Mouse (Mus musculus) left cerebral cortex, postnatal 25 days (tissue): ENCODE results near the gene Mad1l1. TPM values are rescaled to one million over a fixed set of nuclear protein-coding genes. Genes with fewer than 3 reads are reported as not detected.

ENCODE experiments used
- DNase-seq, 2 experiments: peaks; one replicate each; pipeline ENCODE4 v3.0.0; 2022; ENCODE audit warnings: low spot score in 2 of 2, mixed read lengths in 1 of 2
- intact Hi-C: fragments of 180-260 bp; cut with DNase I; formaldehyde crosslinking; loops from one replicate; pipeline ENCODE4 v1.15.1; 2025
- total RNA-seq, 2 experiments: library from RNA; stranded (reverse); gene quantifications; 2 replicates each; pipeline ENCODE4 v1.2.3; 2021

The Mad1l1 gene
- total RNA-seq, 2 experiments from 2014 or later = 15.1 to 19.0 TPM

DNA sequence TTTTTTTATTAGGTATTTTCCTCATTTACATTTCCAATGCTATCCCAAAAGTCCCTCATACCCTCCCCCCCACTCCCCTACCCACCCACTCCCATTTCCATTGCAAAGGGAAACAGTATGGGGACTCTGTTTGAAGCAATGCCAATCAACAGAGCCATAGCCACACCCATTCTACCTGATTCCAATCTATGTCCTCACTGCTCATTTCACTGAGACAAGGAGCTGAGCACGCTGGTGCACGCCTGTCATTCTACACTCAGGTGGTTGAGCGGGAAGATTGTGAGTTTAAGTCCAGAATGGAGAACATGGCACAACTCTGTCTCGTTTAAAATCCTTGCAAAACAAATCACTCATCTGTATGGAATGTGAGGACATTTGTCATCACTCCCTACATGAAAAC, 11.2 kb upstream of the Mad1l1 start:
- DNase-seq = no peak
- intact Hi-C loops = loop anchor here (5.0 kb wide), 1 partner anchor 85 kb away; the partner anchor contains the start of gene Eif3b

DNA sequence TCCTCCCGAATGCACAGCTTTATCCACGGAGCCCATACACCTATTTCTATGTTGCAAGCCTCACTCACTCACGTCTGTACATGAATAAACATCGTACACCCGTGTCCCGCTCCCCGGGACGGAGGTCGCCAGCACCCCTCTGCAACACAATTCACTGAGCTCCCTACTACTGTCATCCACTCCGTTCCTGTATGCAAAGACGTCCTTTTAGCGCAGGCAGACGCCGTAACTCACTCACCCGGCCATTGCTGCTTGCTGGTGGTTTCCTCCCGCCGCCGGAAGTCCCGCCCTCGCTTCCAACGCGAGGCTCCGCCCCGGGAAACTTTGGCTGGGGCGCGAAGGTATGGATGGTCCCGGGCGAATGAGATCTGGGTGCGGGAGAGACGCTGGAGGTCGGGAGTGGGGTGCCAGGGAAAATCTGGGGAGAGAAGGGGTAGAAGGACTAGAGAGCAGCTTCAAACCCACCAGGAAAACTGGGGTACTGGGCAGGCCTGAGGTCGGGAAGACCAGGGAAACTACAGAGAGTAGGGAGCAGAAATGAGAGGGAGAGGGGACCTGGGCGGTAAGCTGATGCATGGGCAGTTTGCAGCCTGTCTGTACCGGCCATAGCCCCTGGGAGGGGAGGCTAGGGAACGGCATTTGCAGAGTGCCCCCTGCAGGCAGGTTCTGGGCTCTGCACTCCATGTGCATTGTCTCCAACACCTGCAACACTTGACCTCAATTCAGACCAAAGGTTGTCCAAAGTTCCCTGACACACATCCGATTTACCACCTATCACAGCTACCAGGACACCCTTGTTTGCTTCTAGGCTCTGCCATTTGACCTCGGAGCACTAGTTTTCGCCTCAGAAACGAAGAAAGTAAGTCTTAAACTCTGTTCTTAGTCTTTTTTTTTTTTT, 10.5 kb upstream of the Mad1l1 start, which contains the start of gene Mrm2:
Gene Mrm2, minus strand, starts transcription at position 284 of the 898 bp plus-strand sequence.
- intact Hi-C loops = loop anchor here (5.0 kb wide), 1 partner anchor 85 kb away; the partner anchor contains the start of gene Eif3b
- peak; percentile 71 to 72 for DNase-seq

DNA sequence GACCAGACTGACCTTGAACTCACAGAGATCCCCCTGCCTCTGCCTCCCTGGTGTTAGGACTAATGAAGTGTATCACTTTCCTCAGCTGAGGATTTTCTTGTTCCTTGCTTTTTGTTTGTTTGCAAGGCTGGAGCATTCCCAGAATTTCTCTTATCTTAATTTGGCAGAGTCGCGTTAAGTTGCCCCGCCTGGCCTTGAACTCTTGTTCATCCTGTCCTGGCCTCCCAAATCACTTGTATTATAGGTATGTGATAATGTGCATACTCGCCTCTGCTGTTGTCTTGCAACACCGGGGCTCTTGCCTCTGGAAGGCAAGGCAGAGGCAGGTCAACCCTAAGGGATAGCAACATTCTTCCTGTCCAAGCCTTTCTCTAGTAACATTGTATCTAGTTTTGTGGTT, 2.7 kb upstream of the Mad1l1 start:
- intact Hi-C loops = no loop called here

DNA sequence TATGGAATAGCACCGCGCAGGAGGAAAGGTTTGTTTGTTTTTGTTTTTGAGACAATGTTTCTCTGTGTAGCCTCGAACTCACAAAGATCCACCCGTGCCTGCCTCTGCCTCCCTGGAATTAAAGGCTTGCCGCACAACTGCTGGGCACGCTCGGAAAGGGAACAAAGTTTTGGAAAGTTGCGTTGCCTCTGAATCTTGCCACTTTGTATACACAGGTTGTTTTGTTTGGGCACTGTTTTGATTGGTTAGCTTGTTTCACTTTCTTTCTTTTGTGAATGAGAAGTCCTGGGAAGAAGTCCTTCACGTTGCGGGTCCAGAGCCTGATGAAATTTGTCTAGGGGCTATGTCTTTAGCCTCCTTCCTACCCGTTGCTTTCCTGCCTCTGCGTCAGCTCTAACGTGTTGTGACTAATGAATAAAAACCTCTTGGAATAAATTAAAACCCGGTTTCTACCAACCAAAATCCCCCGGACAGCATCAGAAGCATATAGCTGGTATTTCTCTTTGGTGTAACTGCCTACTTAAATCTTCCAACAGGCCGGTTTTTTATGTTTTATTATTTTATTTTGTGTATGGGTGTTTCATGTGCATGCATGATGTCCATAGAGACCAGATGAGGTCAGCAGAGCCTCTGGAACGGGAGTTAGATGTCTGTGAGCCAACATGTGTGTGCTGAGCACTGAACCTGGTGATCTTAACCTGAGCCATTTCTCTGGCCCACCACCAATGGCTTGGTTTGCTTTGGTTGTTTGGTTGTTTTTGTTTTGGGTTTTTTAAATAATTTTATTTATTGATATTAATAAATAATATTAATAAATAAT, 614 bp upstream of the Mad1l1 start:
- intact Hi-C loops = no loop called here

More for the DNA sequence above, 2.7 kb upstream of the Mad1l1 start:
- no peak for DNase-seq

DNA sequence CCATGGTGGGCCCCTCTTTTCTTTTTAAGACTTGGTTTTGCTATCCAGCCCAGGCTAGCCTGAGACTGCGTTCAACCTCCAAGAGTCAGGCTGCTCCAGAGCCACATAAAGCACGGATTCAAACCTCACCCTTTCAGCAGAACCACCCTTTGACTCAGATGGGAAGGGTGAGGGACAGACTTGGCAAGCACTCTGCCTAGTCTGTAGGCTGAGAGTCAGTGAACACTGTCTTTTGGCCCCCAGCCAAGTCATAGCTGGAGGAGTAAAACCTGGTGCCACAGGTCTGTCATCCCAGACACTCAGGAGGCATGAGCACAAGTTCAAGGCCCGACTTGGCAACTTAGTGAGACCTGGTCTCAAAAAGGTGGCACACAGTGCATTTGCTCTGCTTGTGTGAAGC, 4.6 kb downstream of the Mad1l1 start:
- intact Hi-C loops = no loop called here

More for the DNA sequence above, 614 bp upstream of the Mad1l1 start:
- DNase-seq = no peak

DNA sequence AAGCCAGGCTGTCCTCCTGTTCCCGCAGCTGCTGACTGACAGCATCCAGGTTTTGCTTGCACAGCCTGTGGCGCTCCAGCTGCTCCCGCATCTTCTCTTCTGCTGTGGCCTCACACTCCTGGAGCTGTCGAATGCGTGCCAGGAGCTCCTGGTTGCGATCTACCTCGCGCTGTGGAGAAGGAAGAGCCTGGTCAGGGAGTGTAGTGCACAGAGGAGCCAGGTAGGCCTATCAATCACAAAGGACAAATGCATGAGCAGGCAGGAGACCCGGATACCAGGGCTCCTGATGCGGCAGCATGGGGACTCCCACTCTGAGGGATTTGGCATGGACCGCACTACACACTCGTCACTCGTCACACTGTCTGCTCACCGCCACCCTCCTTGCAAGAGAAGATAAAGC, 13.8 kb downstream of the Mad1l1 start:
- DNase-seq = no peak
- intact Hi-C loops = no loop called here

More for the DNA sequence above, 4.6 kb downstream of the Mad1l1 start:
- no peak for DNase-seq

DNA sequence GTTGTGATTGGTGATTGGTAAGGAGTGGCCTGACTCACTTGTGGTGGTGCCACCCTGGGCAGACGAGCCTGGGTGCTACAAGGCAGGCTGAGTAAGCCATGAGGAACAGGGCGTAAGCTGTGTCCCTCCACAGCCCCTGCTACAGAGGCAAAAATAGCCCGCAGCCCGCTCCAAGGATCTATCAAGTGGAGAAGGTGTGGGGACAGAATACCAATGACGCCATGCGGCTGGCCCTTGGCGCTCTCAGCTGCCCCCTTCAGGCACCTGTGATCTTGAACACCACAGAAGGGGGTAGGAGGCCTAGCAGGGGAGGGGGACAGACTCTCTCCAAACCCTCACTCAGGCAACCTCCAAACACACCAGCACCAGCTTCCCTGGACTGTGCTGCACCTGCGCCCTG, 15.3 kb downstream of the Mad1l1 start:
- DNase-seq = peak in 1 of 2 experiments; percentile 27

DNA sequence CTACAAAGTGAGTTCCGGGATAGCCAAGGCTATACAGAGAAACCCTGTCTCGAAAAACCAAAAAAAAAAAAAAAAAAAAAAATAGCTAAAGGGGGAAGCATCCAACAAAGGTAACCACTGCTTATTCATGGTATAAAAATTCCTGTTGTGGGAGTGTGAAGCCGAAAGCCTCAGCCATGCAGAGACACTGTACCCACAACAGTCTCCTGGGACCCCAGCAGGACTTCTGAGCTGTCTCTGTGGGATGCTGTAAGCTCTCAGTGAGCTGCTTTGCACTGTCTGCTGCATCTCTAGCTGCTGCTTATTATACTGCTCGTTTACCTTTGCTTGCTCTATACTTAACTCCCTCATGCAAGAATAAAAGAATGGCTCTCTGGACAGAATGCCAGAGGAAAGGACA, 23.1 kb downstream of the Mad1l1 start:
- intact Hi-C loops = no loop called here
- DNase-seq = no peak

More for the DNA sequence above, 15.3 kb downstream of the Mad1l1 start:
- intact Hi-C loops = no loop called here

DNA sequence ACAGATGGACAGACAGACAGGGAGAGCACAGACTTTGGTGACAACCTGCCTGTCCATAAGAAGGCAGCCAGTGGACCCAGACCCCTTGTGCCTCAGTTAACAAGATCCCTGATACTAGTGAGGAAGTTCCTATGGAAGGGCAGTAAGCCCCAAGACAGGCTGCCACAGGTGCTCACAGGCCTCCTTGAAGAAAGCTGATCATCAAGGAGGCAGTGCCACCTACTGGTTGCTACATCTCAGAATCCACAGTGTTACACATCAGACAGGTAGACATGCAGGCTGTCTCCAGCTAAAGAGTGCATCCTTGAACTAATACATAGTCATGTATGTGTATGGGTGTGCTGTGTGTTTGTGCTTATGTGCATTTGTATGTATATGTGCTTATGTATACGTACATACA, 29.2 kb downstream of the Mad1l1 start:
- peak; percentile 70 to 79 for DNase-seq
- intact Hi-C loops = loop anchor here (1.0 to 5.0 kb wide), 2 partner anchors 95 to 454 kb away; no protein-coding TSS in a partner anchor

DNA sequence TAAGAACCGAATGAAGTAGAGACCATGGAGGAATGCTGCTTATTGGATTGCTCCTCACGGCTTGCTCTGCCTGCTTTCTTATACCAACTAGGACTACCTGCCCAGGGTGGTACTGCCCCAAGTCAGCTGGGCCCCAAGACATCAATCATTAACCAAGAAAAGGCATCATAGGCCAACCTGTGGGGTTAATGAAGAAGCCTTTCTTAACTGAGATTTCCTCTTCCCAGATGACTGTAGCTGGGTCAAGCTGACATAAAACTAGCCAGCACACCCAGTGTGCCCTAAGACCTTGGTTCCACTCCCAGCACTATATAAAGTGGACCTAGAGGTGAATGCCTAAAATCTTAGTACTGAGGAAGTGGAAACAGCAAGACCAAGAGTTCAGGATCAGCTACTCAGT, 32.2 kb downstream of the Mad1l1 start:
- intact Hi-C loops = loop anchor here (5.0 kb wide), 1 partner anchor 382 kb away; the partner anchor contains the start of gene Elfn1

DNA sequence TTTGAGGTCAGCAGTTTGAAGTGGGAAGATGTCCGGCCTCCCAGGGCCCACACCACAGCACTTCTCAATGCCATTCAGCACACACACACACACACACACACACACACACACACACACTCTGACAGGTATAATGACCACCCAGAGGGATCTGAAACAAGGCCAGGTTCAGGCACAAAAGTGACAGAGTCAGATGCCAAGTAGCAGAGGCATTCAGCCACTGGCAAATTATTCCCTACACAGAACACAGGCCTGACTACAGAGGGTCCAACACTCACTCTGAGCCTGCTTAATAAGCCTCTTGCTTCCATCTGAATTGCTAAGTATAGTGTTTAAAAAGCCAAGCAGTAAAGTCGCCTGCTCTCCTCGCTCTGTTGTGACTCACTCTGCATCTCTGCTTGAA, 33.1 kb downstream of the Mad1l1 start:
- no peak for DNase-seq
- intact Hi-C loops = loop anchor here (5.0 kb wide), 1 partner anchor 381 kb away; the partner anchor contains the start of gene Elfn1

More for the DNA sequence above, 32.2 kb downstream of the Mad1l1 start:
- no peak for DNase-seq

DNA sequence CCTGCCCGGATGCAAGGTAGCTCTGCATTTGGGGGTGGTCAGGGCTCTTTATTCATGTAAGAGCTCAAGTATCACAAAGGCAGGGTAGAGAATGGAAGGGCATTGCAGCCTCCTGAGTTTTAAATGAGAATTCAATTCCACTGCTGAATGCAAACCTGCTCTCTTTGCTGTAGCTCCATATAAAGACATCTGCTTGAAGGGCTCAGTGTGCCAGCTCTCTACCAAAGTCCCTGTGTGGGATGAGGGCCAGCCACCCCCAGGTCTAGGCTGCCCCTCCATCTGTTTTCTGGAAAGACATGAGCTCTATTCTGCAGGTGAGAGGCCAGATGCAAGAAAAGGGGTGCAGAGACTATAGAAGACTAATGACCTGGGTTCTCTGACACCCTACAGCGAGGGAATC, 36.6 kb downstream of the Mad1l1 start:
- DNase-seq = peak in 1 of 2 experiments; percentile 65
- intact Hi-C loops = loop anchor here (5.0 kb wide), 1 partner anchor 377 kb away; the partner anchor contains the start of gene Elfn1

DNA sequence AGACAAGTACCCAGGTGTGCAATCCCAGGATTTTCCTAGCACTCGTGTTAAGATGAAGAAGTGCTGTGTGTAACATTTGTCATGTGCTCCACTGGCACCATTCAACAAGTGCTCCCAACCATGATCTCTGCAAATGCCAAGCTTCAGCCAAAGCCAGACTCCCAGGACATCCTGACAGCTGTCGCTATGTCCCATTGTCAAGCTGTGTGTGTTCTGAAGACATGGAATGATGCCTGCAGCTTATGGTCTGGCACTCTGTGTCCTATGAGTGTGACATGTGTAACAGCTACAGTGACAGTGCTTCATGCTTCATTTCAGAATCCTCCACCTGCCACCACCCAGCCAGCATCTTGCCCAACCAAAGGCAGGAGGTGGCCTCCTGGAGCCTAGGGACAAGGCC, 37.3 kb downstream of the Mad1l1 start:
- intact Hi-C loops = no loop called here

DNA sequence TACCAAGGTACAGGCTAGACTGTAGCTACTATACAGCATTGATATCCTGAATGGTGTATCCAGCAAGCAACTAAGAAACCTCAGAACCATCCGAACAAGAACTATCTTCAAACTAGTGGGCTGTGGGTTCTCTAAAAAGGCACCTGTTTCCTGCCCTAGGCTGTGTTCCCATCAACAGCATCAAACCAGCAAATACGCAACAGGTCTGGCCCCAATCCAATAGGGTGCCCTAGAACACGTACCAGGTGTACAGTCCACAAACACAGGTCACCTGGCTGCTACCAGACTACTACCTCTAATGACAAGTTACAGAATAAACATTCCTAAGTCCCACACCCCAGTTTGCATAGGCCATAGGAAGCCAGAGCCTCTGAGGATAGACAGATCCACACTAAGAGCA, 38.5 kb downstream of the Mad1l1 start:
- intact Hi-C loops = no loop called here
- no peak for DNase-seq

More for the DNA sequence above, 37.3 kb downstream of the Mad1l1 start:
- no peak for DNase-seq

DNA sequence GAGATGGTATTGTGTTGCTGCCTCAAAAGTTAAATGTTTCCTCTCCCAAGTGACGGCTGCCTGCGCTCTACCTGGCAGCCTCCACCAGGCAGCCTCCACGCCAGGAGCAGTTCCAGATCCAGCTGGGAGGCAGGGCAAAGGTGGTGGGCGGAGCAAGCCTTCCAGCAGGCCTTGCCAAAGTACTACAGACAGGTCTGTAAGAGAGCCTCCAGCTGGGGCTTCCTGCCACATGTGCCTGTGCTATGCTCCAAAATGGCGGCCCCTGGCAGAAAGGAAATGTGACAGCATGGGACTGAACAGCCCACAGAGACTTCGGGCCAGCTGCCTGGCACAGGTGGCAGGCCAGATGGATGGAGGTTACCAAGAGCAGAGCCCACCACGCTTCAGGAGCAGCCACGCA, 39.0 kb downstream of the Mad1l1 start:
- intact Hi-C loops = no loop called here
- no peak for DNase-seq

DNA sequence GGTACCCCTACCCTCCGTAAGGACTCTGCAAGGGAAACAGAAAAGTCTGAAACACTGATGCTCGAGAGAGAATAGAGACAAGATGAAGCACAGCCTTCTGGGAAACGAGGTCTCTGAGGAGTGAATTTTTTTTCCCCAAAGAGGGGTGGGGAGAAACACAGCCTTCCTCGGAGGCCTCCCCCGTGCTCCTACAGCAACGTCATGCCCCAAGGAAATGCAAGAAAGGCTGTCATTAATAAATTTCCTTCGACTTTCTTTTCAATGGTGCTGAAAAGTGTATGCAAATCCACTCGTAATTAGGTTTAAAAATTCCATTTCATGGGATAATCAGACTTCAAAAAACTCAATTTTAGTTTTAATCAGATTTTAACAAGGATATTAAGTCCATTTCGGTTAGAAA, 41.1 kb downstream of the Mad1l1 start:
- intact Hi-C loops = no loop called here
- no peak for DNase-seq

DNA sequence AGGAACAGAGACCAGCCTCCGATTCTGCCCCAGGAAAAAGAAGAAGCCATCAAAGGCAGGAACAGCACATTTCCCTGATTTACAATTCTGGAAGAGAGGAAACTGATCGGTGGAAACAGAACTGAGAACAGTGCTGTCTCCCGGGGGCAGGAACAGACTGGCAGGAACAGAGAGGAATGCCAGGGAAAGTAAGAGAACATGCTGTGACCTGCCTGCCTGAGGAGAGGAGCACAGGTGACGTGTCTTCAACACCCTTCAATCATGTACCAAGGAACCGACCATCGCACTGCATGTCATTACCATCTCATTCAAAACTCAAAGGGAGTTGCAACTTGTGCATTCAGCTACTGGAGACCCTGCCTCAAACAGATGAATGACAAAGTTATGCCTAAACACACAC, 44.6 kb downstream of the Mad1l1 start:
- intact Hi-C loops = no loop called here
- DNase-seq = no peak

DNA sequence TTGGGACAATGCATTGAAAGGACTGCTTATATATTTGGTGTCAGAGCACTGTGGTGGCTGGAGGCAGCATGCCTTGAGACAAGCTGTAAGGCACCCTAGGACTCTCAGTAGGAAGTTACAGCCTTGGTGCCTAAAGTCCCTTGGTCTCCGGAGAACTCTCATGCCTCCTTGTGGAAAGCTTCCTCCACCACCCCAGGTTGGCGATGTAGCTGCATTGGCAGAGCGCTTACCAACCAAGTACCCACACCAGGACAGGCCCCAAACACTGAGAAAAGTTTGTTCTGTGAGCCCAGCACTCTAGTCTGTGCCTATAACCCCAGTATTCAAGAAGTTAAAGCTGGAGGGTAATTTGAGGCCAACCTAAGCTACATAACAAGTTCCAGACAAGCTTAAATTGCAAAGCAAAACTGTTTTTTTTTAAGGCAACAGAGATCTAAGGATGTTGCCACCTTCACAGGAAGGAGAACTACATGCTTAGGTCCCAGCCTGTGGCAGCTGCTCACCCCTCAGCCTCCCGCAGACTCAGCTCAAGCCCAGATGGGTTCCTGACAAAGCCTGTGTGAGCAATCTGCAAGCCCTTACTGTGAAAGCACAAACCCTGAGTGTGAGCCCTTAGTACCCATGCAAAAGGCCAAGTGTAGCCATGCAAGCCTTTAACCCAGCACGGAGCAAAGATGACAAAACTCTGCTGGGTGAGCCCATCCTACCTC, 50.2 kb downstream of the Mad1l1 start:
- intact Hi-C loops = no loop called here
- no peak for DNase-seq

DNA sequence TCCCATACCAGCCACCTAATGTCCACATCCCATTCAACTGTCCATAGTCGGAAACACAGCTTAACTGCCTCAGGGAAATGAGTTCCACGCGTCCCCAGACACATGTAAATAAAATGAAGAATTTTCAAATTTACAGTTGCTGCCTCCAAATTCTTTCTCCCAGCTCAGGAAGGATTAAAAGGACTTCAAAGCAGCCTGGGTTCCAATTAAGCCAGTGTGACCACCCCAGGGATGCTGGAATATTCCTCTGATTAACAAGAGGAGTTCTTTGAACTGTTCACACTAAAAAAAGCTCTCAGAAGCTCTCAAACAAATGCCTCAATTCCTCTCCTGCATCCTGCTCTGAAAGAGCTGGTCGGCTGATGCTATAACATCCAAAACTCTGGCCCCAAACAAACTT, 53.0 kb downstream of the Mad1l1 start:
- intact Hi-C loops = no loop called here
- DNase-seq = no peak
